Mouse (Mus musculus): ENCODE measurements around the gene Itpr2. TPM values are rescaled to one million over a fixed set of nuclear protein-coding genes. Genes with fewer than 3 reads are reported as not detected.
A peak's percentile ranks its signal among the peaks of the same experiment; 100 is the strongest.

The Itpr2 gene
- polyA plus RNA-seq, 1 experiment from 2014 or later, result 138 TPM

DNA sequence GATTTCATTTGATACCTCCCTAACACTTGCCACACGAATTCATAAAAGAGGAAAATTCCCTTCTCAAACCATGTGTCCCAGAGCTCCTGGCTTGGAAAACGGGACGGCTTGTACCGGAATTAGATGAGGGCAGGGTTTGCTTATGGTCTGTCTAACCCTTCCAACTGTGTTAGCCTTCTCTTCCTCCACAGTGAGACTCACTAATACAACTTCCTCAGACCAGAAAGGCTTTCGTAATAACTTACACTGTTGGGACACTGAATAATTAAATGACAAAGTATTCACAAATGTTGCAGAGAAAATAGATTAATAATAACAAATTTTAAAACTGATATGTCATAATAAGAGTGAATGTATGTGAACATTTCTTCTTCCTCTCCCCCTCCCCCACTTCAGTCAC is 187.7 kb downstream of the Itpr2 start:
- DNase-seq (ENCODE audit: low spot score), result no peak

DNA sequence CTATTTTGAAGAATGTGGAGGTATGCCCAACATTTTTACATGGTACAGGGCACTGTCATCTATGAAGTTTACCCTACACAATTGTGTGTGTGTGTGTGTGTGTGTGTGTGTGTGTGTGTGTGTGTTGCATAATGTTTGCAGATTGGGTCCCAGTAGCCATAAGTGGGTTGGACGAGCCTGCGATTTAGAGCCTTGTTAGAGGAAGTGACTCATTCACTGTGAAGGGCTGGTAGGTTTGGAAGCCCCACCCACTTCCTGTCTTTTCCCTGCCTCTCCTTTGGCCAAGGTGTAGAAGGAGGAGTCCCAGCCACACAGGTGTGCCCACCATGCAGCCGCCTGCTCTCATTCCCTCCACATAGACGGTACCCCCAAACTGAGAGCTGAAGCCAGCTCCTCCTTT is 188.6 kb downstream of the Itpr2 start:
- peak; percentile 11 for DNase-seq (ENCODE audit: low spot score)

DNA sequence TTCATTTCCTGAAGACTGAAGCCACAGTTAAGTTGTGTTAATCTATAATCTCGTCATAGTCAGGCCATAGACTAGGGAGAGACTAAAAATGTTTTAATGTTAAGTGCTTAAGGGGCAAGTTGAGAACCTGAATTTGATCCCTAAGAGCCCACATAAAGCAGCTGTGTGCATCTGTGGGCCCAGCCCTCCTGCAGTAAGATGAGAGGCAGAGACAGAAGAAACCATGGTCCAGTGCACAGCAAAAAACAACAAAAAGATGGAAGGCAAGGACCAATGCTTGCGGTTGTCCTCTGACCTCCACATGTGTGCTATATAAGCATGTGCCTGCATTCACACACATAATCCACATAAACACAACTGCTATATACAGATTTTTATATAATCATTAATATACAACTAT is 191.8 kb downstream of the Itpr2 start:
- DNase-seq (ENCODE audit: low spot score), result no peak

DNA sequence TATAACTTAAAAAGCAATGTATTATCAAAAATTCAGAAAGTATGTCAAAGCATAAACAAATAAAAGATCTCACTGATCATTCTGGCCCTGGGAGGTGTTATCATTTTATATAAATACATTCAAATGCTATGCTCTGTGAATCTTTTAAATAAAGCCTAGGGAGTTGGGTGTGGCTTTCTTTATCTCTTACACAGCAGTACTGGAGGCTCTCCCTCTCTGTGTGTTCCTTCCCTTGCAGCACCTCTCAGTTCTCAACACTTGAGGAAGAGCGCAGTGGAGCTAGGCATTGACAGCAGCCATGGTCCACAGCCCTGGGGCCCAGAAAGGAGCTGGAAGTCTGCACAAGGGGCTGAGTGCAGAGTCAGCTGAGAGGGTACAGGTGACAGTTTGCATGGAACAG is 192.7 kb downstream of the Itpr2 start:
- DNase-seq (ENCODE audit: low spot score), result no peak

- DNase-seq (ENCODE audit: low spot score), result no peak
Observed at GRCm38 (mm10) chr6:146305995-146306394, 196.0 kb downstream of the Itpr2 start.

- no peak for DNase-seq (ENCODE audit: low spot score)
Observed at GRCm38 (mm10) chr6:146304088-146304487, 197.9 kb downstream of the Itpr2 start.

DNA sequence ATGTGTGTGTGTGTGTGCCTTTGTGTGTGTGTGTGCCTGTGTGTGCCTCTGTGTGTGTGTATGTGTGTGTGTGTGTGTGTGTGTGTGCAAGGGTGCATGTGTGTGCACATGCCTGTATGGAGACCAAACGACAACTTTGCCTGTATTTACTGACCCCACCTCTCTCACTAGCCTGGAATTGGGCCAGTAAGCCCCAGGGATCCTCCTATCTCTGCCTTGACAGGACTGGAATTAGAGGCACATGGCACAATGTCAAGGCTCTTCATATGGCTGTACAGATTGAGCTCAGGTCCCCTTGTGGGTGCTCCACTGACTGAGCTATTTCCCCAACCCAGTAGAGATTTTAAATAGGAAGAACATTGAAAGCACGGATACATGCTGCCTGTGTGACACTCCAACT is 198.7 kb downstream of the Itpr2 start:
- no peak for DNase-seq (ENCODE audit: low spot score)

GRCm38 (mm10) chr6:146302574-146303130 is 199.4 kb downstream of the Itpr2 start:
- DNase-seq (ENCODE audit: low spot score), result no peak

DNA sequence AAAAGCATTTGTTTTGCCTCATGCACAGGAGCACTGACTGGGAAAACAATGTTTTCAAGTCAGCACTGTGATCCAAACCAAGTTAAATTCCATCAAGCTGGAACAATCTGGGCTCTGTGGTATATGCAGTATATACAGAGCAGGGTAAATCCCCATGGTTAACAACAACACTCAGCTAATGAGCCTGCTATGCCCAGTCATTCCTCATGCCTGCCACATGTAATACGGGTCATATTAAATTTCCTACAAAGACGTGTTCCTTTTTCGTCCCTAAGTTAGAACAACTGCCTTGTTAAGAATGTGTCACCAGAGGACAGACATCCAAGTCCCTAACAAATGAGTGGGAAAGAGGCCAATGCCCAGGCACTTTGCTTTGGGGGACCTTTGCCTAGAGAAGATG is 199.9 kb downstream of the Itpr2 start:
- DNase-seq (ENCODE audit: low spot score), result no peak

DNA sequence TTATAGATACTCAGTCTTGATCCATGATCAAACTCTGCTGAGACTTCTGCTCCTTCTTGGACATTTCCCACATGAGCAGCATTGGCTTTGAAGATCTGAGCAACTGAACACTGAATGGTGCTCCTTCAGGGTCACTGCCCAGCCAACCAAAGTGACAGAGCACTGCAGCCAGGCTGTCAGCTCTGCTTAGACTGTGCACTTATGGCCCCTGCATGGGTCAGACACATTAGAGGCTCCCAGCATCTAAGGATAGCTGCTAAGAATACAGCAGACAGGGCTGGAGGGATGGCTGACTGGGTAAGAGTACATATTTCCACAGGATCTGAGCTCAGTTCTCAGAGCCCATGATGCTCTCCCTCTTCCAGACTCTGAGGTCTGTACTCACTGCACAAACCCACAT is 201.1 kb downstream of the Itpr2 start:
- no peak for DNase-seq (ENCODE audit: low spot score)

- DNase-seq (ENCODE audit: low spot score), result peak; percentile 33
Observed at GRCm38 (mm10) chr6:146298712-146299111, 203.3 kb downstream of the Itpr2 start.

GRCm38 (mm10) chr6:146291036-146291435 is 211.0 kb downstream of the Itpr2 start:
- no peak for DNase-seq (ENCODE audit: low spot score)

DNA sequence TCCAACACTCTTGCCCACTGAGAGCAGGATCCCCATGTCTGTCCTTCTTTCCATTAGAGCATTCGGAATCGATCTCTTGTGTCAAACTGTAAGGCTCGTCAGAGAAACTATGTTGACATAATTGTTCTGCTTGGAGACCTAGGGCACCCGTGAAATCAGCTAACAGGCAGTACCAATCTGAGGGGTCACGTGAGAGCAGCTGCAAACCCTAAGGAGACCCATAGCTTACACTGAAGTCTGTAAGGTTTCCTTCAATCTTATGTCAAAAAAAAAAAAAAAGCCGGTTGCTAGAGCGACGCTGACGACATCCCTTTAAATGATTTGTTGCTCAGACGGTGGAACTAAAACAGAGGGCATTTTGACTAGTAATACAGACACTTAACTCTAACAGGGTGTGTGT is 212.2 kb downstream of the Itpr2 start:
- DNase-seq (ENCODE audit: low spot score), result no peak

GRCm38 (mm10) chr6:146288266-146288665 is 213.8 kb downstream of the Itpr2 start:
- DNase-seq (ENCODE audit: low spot score), result no peak

- DNase-seq (ENCODE audit: low spot score), result no peak
Observed at GRCm38 (mm10) chr6:146284921-146285565, 217.0 kb downstream of the Itpr2 start.

- peak; percentile 42 for DNase-seq (ENCODE audit: low spot score)
Observed at GRCm38 (mm10) chr6:146283981-146284380, 218.0 kb downstream of the Itpr2 start.

DNA sequence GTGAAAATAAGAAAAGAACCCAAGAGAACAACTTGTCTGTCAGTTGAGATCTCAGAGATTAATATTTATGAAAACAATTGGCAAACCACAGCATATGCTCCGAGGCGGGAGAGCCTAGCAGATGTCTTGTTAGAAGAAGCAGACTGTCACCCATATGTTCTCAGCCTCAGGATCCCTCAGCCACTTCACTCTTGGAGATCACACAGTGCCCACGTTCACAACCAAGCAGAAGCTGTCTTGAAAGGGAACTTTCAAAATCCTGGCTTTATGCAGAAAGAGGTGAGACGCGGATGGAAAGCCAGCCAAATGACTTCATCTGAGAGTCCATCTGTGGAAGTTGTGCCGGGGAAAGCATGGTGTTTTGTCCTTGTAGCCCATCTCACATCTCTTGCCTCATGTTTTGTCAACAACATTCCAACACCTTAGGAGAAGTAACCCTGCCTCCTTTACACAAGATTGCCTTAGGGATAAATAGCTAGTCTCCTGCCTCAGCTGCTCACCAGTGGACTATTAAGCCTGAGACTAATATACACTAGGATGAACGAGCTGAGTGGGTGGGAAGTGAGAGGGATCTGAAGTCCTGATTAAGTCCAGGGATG is 219.9 kb downstream of the Itpr2 start:
- DNase-seq (ENCODE audit: low spot score), result no peak

DNA sequence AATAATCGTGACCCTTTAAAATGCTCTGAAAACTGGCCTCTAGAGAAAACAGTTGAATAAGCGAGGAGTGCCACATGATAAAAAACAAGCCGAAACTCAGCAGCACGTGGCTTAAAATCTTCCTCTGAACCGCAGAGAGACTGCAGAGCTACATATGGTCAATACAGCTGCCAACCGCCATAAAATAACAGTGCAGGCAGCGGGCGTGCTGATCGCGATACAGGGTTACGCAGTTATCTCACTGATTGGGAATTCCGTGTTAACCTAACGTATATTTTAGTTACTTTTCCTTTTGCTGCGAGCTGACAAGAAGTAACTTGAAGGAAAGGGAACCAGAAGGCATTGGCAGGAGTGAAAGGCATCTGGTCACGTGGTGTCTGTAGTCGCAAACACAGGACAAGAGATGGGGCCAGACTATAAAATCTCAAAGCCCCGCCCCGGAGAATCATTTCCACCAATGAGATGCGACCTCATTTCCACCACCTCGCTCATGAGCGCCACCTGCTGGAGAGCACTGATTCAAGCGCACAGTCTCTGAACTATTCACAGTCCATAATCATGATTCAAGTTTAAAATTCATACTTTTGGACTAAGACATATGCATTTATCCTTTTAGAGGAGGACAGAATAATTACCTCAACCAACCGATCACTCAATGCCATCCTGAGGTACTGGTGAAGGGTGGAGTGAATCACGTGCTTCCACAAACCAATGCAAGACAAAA is 220.7 kb downstream of the Itpr2 start:
- peak; percentile 30 for DNase-seq (ENCODE audit: low spot score)

DNA sequence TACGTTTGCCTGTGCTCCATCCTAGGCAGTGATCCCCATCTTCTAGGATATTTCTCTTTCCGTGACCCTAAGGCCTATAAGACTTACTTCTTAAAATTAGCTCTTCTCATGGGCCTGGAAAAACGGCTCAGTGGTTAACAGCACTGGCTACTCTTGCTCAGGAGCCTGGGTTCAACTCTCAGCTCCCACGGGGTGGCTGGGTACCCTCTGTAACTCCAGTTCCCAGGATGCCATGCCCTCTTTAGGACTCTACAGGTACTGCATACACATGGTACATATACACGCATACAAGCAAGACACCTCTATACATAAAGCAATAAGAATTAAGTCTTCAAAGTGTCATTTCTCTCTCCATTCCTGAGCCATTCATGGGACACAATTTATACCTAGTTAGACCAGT is 228.8 kb downstream of the Itpr2 start:
- DNase-seq (ENCODE audit: low spot score), result no peak

DNA sequence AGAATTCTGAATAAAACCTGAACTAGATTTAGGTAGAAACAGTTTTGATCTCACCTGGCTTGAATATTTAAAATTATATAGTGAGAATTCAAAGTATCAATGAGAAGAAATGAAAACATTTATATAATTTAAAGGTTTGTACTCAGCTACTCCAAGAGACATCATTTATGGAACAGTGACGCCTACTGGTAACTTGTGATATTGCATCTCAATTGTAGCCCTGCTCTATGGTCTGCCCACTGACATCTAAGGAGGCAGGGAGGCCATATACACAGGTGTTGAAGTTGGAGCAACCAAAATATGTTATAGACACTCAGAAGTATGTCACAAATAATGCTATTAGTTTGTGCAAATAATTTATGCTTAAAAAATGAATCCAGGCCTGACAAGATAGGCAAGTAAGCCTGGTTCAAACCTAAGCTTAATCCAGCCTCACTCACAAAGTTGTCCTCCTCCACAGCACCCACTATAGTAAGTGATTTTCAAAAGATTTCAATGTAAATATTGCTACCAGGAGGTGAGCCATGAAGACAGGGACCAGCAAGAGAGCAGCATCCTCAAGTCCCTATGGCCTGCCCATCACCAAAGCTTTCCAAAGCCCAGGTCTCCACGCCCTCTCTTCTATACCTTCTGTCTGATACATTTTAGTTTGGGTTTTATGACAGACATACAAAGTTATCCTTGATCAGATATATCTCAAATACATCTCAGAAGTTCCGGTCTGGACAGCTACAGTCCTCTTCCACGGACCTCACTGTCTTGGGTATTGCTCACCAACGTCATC is 229.6 kb downstream of the Itpr2 start:
- DNase-seq (ENCODE audit: low spot score), result peak; percentile 73

GRCm38 (mm10) chr6:146270776-146271533 is 231.1 kb downstream of the Itpr2 start:
- DNase-seq (ENCODE audit: low spot score), result peak; percentile 75

All from thymus, postnatal 0 days (tissue).